Mouse (Mus musculus) ES-E14 (cell line): ENCODE results near the gene Adra1d.

Experiments used
- ZC3H11A ChIP-seq: IDR thresholded peaks from 2 replicates; pipeline ENCODE4 v1.6.1; 2012; ENCODE audit warnings: low read depth, mild to moderate bottlenecking, inconsistent platforms, low read length, borderline replicate concordance
- ZNF384 ChIP-seq: IDR thresholded peaks from 2 replicates; pipeline ENCODE4 v1.6.1; 2012; ENCODE audit warnings: low read depth, low read length, inconsistent platforms

DNA sequence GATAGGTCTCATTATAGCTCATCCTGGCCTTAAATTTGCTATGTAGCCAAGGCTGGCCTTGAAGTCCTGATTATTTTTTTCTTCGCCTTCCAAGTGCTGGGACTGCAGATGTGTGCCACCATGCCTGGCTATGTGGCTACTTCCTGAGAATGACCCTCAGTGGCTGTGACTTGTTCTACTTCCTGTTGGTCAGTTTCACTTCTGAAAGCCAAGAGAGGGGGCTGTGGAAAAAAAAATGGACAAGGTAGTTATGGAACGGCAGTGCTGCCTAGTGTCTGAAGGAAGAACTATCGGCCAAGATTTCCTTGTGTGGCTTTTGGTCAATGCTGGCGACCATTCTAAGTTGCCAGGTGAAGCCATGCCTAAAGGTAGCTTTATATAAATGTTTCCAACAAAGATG, 44.5 kb downstream of the Adra1d start:
- TF ChIP-seq ZNF384 (no peak), ZC3H11A (no peak)
